Mouse (Mus musculus) thymus, postnatal 25 days (tissue): ENCODE data around the gene Klk1b24.
"Not testable (repeated sequence)": the region's sequence is repeated elsewhere in the genome, so short reads cannot be mapped to it uniquely, and the experiment has no call there.

Source experiments
- DNase-seq: peaks from one replicate; pipeline ENCODE4 v3.0.0; 2022

The Klk1b24 gene

GRCm38 (mm10) chr7:44187936-44188335 lies at the start of gene Klk1b24:
TSS of gene Klk1b24 (plus strand) at chr7:44188236.
- not testable (repeated sequence) for DNase-seq

- DNase-seq = no peak
These were observed 8.6 kb upstream of the Klk1b24 start for GRCm38 (mm10) chr7:44179299-44180045.

- DNase-seq = not testable (repeated sequence)
These were observed 1.5 kb upstream of the Klk1b24 start for GRCm38 (mm10) chr7:44186516-44186915.

GRCm38 (mm10) chr7:44193466-44193865 lies 5.4 kb downstream of the Klk1b24 start:
- DNase-seq = not testable (repeated sequence)

- no peak for DNase-seq
These were observed 9.9 kb downstream of the Klk1b24 start, which contains the start of gene Klk1b3 for GRCm38 (mm10) chr7:44197891-44198290. TSS of gene Klk1b3 (plus strand) at chr7:44198191.

GRCm38 (mm10) chr7:44207135-44207534 lies 19.1 kb downstream of the Klk1b24 start, which contains the start of gene Klk1b4:
TSS of gene Klk1b4 (plus strand) at chr7:44207435.
- DNase-seq = not testable (repeated sequence)

- DNase-seq = no peak
These were observed 20.3 kb downstream of the Klk1b24 start for GRCm38 (mm10) chr7:44208307-44208706.

- no peak for DNase-seq
These were observed 27.6 kb downstream of the Klk1b24 start, which contains the start of gene Klk1b5 for GRCm38 (mm10) chr7:44215645-44216044. TSS of gene Klk1b5 (plus strand) at chr7:44215945.

- not testable (repeated sequence) for DNase-seq
These were observed 33.6 kb downstream of the Klk1b24 start for GRCm38 (mm10) chr7:44221601-44222000.

- not testable (repeated sequence) for DNase-seq
These were observed 34.3 kb downstream of the Klk1b24 start for GRCm38 (mm10) chr7:44222335-44222734.

GRCm38 (mm10) chr7:44225076-44225475 lies 37.0 kb downstream of the Klk1b24 start, which contains the start of gene Klk1:
TSS of gene Klk1 (plus strand) at chr7:44225360.
- DNase-seq = no peak

- DNase-seq = no peak
These were observed 47.9 kb downstream of the Klk1b24 start, which contains the start of gene Gm36864 for GRCm38 (mm10) chr7:44235909-44236308. TSS of gene Gm36864 (plus strand) at chr7:44236177.

- DNase-seq = no peak
These were observed 51.9 kb downstream of the Klk1b24 start for GRCm38 (mm10) chr7:44239913-44240312.

GRCm38 (mm10) chr7:44240712-44241111 lies 52.7 kb downstream of the Klk1b24 start:
- no peak for DNase-seq

- no peak for DNase-seq
These were observed 53.1 kb downstream of the Klk1b24 start for GRCm38 (mm10) chr7:44241163-44241562.
